Mouse (Mus musculus) CD8-positive naive resting alpha-beta T cell, adult 2 months (primary cell): Measurements from ENCODE around the gene Ybx3.

ENCODE experiments used
- DNase-seq, 2 experiments: peaks; one replicate each; pipeline ENCODE4 v3.0.0; 2022; ENCODE audit warnings: low read depth in 2 of 2, low spot score in 2 of 2

Ybx3 gene

DNA sequence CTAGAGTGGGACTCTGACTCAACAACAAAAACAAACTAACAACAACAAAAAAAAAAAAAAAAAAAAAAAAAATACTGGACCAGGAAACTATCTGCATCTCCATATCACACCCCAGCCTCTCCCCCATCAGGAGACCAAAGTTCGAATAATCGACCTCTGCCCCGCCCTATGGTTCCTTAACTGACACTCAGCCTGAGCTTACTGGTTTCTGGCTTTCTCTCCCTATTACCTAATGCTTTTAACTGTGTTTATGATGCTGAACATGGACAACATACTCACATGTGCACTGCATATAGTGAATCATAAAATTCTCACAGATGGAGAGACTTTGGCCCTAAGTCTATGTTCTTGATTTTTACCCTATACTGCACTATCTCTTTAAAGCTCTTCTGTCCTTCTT lies 49.0 kb downstream of the Ybx3 start:
- DNase-seq = no peak

DNA sequence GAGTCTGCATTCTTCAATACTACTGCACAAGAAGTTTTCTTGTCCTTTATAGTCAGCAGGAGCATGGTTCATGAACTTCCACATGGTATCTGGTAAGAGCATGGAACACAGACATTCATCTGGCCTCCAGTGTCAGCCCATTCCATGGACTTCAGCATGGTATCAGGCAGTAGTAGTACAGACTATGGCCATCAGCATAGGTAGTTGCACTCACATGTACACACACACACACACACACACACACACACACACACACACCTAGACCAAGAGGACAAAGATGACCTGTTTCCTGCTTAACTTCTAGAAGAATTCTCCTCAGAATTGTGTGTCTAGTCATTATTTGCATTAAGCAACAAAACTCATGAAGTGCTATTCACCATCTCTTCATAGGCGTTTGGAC lies 49.5 kb downstream of the Ybx3 start:
- DNase-seq = no peak

DNA sequence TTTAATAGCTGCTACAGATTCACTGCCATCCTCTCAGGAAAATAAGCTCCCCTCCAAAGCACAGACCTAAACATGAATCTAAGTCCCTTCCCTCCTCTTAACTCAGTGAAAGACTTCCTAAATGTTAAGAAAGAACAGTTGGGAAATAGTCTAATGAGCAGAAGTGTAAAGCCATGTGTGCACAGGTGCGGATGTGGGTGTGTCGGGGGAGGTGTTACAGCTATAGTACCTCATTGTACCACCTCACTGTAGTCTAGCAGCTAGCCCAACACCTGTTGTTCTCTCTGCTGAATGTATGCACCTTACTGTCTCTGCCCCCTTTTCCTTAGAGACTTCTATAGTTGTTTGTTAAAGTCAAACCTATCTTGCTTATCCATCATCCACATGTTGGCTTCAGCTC lies 61.2 kb downstream of the Ybx3 start:
- no peak for DNase-seq

DNA sequence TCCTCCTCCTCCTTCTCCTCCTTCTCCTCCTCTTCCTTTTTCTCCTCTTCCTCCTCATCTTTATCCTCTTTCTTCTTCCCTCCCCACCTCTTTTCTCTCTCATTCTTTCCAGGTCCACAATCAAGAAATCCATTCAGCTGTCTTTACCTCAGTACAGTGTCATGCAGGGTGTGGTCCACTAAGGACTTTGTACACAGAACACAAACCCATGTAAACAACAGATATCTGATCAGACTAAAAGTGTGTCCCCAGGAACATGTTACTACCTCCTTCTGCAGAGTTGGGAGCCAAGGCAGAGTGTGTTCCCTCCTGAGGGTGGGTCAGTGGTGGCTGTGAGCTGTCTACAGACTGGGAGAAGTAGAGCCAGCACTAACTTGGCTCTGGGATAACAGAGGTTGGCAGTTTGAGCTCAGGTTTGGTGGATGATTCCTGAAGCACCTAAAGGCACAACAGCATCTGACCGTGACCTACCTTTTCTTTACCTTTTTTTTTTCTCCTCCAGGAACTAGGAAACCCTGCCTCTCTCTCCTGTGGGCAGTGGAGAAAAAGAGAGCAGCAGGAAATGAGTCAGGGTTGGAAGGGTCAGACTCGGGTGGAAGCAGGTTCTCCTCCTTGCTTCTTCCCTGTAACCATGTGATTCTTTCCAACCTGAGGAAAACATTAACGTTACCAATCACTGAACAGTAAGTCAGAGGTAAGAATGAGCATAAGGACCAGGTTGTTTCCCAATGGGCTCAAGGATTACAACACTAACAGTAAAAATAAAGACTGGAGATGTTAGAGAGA lies 66.2 kb downstream of the Ybx3 start:
- no peak for DNase-seq

DNA sequence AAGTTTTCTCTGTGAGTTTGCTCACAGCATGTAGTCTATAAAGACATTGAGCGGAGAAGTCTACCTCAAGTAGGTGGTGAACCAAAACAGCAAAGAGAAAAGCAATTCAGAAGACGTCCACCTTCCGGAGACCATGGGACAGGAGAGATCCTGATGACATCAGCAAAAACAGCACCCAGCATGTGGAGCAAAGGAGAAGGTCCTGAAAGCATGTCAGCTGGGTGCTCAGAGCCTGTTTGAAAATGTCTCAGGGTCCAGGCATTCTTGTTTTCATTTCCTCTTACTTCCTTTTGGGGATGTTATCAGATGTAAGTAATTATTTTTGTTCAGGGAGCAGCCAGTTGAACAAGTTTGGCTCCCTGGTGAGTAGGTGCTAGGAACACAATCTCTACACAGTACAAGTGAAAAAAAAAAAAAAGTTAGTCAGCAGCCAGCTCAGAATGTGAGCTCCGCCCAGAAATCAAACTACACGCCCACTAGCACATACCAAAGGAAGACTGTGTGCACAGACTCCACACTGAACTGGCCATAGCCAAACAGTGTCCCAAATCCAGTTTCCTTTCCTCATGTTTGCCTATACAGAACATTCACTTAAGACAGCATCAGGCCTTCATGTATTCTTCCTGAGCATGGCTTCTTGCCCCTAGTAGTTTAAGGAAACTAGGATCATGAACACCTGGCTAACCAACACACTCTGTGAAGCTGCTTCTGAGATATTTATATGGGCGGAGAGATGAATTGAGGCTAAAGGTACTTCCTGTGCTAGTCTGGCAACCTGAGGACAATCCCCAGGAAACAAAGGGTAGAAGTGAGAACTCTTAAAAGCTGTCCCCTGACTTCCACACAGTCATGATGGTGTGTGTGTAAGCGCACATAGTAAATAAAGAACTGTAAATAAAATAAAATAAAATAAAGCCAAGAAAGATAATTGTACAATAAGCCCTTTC lies 71.8 kb downstream of the Ybx3 start:
- DNase-seq = no peak
